Mouse (Mus musculus) liver, adult 2 months (tissue): ENCODE data around the gene Slc32a1.

Source experiments
- CTCF ChIP-seq: fragments of 200-500 bp; IDR thresholded peaks from 2 replicates; pipeline ENCODE4 v1.5.1; 2011; ENCODE audit warnings: low read depth, low read length, control low read depth
- POLR2A ChIP-seq: fragments of 200-500 bp; IDR thresholded peaks from 2 replicates; pipeline ENCODE4 v1.6.1; 2011; ENCODE audit warnings: low read length, control low read depth; ENCODE audit not compliant: insufficient read depth; ENCODE audit errors: extremely low read depth

- TF ChIP-seq POLR2A (no peak), CTCF (no peak)
These were observed 4.0 kb upstream of the Slc32a1 start for GRCm38 (mm10) chr2:158606511-158606964.
